Mouse (Mus musculus): ENCODE measurements around the gene Axdnd1. TPM values are rescaled to one million over a fixed set of nuclear protein-coding genes. Genes with fewer than 3 reads are reported as not detected.

Gene Axdnd1
- total RNA-seq (2017), result 1.2 and 1.7 TPM in 2 replicates

DNA sequence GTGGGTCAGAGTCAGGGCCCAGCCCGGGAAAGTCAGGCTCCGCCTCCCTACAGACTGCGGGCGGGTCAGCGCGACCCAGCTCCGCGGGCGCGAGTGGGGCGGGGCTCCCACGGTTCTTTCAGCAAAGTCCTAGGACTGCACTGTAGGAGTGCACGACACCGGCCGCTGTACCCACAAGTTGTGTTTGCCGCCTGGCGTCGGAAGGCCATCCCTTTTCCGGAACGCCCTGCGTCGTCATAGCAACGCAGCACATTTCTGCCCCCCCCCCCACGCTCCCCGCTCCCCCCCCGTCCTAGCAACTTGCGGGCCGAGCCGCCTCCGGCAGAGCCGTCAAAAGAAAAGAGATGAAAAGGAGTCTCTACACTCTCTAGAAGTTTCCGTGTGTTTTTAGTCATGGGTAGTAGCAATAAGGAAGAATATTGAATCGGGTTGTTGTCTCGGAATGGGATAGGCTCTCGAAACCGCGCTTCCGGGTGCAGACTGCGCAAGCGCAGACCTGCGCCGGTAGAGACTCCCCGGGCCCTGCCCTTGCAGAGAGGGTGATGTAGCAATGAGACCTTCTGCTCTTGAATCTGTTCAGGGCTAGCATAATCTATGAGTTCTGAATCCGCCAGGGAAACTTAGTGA, at the start of gene Axdnd1:
Gene Axdnd1 (minus strand): TSS at position 489 of the 627 bp plus-strand sequence.
- ATAC-seq (ENCODE audit: extremely low read depth, insufficient number of reproducible peaks, low FRiP score, poor library complexity, severe bottlenecking), result peak; percentile 88

- ATAC-seq (ENCODE audit: extremely low read depth, insufficient number of reproducible peaks, low FRiP score, poor library complexity, severe bottlenecking), result no peak
Observed at GRCm38 (mm10) chr1:156470557-156470956, 49.6 kb upstream of the Axdnd1 start.

GRCm38 (mm10) chr1:156468576-156468975, 47.6 kb upstream of the Axdnd1 start:
- ATAC-seq (ENCODE audit: extremely low read depth, insufficient number of reproducible peaks, low FRiP score, poor library complexity, severe bottlenecking), result no peak

DNA sequence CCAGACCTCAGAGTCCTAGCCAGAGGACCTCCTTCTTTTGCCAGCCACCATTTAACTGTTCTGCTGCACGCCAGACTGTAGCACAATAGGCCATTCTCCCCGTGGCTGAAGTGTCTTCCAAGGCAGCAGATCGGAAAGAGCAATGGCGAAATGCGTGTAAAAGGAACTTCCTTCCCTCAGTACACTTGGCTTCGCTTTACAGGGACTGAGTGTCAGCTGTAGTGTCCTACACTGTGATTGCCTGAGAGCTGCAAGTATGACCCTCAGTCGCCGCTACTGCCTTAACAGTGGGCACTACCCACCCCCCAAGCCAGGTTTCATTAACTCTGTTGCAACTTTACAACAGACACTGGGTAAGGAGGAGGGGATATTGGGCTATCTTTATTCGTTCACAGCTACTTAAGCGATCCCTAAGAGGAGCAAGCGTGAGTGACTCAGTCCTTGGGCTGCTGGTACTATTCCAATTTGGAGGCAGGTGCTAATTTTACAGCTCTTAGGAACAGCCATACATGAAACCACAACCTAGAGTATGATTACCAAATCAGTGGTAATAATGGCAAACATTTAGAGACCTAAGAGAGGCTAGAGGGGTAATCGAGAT, 46.8 kb upstream of the Axdnd1 start:
- ATAC-seq (ENCODE audit: extremely low read depth, insufficient number of reproducible peaks, low FRiP score, poor library complexity, severe bottlenecking), result peak; percentile 35; the same call in 1 of the 2 replicates

DNA sequence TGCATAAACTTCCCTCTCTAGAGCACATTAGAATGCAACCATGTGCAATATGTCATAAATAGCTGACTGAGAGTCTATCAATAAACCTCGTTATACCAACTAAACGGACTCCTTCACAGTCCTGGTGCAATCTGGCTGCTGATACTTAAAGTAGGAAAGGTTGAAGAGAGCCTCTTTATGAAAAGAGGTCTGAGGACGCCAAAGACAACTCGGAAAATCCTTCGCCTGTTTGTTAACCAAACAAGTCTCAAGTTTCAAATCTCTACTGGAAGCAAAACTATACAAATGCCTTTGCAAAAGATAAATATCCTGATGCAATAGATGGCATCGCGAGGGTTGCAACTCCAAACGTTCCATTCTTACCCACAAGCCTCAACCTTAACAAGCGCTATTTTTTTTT, 44.0 kb upstream of the Axdnd1 start:
- no peak for ATAC-seq (ENCODE audit: extremely low read depth, insufficient number of reproducible peaks, low FRiP score, poor library complexity, severe bottlenecking)

- ATAC-seq (ENCODE audit: extremely low read depth, insufficient number of reproducible peaks, low FRiP score, poor library complexity, severe bottlenecking), result no peak
Observed at GRCm38 (mm10) chr1:156463981-156464853, 43.3 kb upstream of the Axdnd1 start.

DNA sequence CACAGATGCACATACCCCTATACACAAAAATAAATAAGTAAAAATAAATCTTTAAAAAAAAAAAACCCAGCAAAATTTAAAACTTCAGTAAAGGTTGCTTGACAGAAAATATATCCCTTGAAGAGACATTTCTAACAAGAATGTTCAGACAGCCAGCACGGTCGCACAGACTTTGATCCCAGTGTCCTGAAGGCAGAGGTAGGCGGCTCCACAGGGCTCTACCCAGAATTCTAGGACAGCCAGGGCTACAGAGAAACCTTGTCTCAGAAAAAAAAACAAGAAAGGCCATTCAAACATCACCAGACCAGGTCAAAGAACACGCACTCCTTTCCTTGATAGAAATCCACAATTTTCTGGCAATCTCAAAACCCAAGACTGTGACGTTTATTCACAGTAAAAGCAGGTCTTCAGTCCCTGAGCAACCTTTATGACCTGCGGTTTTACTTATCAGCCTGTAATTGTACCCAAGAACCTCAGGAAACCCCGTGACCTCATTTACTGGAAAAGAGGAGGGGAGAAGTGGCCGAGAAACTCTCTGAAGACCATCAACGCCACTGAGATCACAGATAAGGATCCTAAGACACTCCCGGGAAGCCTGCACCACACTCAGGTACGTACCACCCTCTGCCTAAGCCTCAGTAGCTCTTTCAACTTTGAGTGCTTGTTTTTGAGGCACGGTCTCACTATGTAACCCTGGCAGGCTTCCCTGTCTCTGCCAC, 41.5 kb upstream of the Axdnd1 start:
- no peak for ATAC-seq (ENCODE audit: extremely low read depth, insufficient number of reproducible peaks, low FRiP score, poor library complexity, severe bottlenecking)

GRCm38 (mm10) chr1:156461036-156461435, 40.1 kb upstream of the Axdnd1 start:
- no peak for ATAC-seq (ENCODE audit: extremely low read depth, insufficient number of reproducible peaks, low FRiP score, poor library complexity, severe bottlenecking)

DNA sequence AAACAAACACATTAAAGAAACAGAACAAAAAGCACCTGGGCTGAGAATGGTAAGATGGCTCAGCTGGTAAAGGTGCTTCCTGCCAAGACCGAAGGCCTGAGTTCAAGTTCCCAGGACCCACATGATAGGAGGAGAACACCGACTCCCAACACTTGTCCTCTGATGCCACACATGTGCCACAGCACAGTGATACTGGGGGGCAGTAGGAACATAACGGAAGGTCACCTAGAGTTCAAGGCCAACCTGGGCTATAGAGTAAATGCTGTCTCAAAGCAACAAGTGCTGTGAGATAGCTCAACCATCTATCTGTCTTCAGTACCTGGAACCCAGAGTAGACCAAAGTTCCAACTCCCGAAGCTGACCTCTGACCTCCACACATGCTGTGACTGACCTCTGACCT, 39.3 kb upstream of the Axdnd1 start:
- no peak for ATAC-seq (ENCODE audit: extremely low read depth, insufficient number of reproducible peaks, low FRiP score, poor library complexity, severe bottlenecking)

GRCm38 (mm10) chr1:156459690-156460089, 38.7 kb upstream of the Axdnd1 start:
- ATAC-seq (ENCODE audit: extremely low read depth, insufficient number of reproducible peaks, low FRiP score, poor library complexity, severe bottlenecking), result peak; percentile 92

GRCm38 (mm10) chr1:156458391-156459060, 37.6 kb upstream of the Axdnd1 start:
- no peak for ATAC-seq (ENCODE audit: extremely low read depth, insufficient number of reproducible peaks, low FRiP score, poor library complexity, severe bottlenecking)

GRCm38 (mm10) chr1:156455005-156455758, 34.2 kb upstream of the Axdnd1 start:
- ATAC-seq (ENCODE audit: extremely low read depth, insufficient number of reproducible peaks, low FRiP score, poor library complexity, severe bottlenecking), result no peak

- no peak for ATAC-seq (ENCODE audit: extremely low read depth, insufficient number of reproducible peaks, low FRiP score, poor library complexity, severe bottlenecking)
Observed at GRCm38 (mm10) chr1:156454384-156454783, 33.4 kb upstream of the Axdnd1 start.

DNA sequence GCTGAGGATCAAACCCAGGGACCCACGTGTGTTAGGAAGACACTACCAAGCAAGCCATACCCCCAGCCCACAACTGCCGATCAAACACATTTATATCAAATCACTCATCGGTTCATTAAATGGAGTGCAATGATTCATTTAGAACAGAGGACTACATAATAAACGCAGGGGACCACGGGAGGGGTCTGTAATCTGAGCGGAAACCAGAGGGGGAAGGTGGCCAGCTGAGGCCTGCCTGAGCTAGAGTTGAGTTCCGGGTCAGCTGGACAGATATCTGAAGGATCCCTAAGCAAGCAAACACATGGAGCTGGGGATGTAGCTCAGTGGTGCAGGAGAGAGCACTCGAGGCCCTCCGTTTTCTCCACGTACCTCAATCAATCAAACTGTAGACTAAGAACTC, 32.9 kb upstream of the Axdnd1 start:
- no peak for ATAC-seq (ENCODE audit: extremely low read depth, insufficient number of reproducible peaks, low FRiP score, poor library complexity, severe bottlenecking)

DNA sequence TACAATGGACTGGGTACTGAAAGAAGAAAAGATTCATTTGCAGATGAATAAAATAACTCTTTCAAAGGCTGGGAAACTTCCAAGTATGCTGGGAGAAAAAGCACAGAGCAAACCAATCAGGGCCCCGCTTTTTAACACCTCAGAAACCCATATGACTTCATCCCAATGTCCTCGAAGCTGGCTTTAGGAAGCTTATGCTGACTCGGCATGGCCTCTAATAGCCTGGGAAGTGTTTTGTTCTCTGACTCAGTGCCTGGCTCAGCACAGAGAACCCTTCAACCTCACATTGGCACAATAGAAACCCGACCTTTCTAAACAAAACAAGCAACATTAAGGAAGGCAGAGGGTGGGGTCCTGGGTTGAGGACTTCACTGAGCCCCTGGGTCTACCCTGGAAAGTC, 29.5 kb upstream of the Axdnd1 start:
- ATAC-seq (ENCODE audit: extremely low read depth, insufficient number of reproducible peaks, low FRiP score, poor library complexity, severe bottlenecking), result no peak

DNA sequence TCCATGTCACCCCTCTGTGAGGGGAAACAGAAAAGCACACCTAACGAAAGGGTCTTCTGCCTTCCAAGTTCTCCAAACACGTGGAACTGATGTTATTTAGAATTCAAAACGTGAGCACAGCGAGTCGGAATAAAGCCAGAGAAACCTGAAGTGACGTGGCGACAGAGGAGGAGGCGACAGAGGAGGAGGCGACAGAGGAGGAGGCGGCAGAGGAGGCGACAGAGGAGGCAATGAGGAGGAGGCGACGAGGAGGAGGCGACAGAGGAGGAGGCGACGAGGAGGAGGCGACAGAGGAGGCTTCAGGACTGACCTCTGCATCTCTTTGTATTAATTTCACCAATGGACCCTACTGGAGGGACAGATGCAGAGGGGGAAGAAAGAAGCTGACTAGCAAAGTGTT, 28.7 kb upstream of the Axdnd1 start:
- no peak for ATAC-seq (ENCODE audit: extremely low read depth, insufficient number of reproducible peaks, low FRiP score, poor library complexity, severe bottlenecking)

- ATAC-seq (ENCODE audit: extremely low read depth, insufficient number of reproducible peaks, low FRiP score, poor library complexity, severe bottlenecking), result no peak
Observed at GRCm38 (mm10) chr1:156449089-156449488, 28.1 kb upstream of the Axdnd1 start.

GRCm38 (mm10) chr1:156445049-156445448, 24.1 kb upstream of the Axdnd1 start:
- ATAC-seq (ENCODE audit: extremely low read depth, insufficient number of reproducible peaks, low FRiP score, poor library complexity, severe bottlenecking), result no peak
